Mouse (Mus musculus) heart, postnatal 0 days (tissue): Measurements from ENCODE around the gene Chaf1a. TPM values are rescaled to one million over a fixed set of nuclear protein-coding genes. Genes with fewer than 3 reads are reported as not detected.
A peak's percentile ranks its signal among the peaks of the same experiment; 100 is the strongest.

Experiments
- ATAC-seq: fragments of 200-750 bp; cut with Nextera tagmentation; 2 replicates; pipeline ENCODE4 v1.8.0; 2017; ENCODE audit warnings: low read depth, moderate number of reproducible peaks, moderate library complexity; ENCODE audit not compliant: insufficient read depth
- DNase-seq: peaks from one replicate; pipeline ENCODE4 v3.0.0-alpha.2; 2016; ENCODE audit warnings: low spot score
- H3K27ac ChIP-seq: fragments of 300-500 bp; sonication (generic); 2 replicates; pipeline ENCODE4 v1.5.1; 2014; ENCODE audit warnings: low read depth, mild to moderate bottlenecking
- H3K27me3 ChIP-seq: fragments of 300-500 bp; sonication (generic); 2 replicates; pipeline ENCODE4 v1.6.1; 2014; ENCODE audit warnings: low read length, mixed read lengths; ENCODE audit not compliant: control insufficient read depth, insufficient read depth
- H3K36me3 ChIP-seq: fragments of 300-500 bp; sonication (generic); replicated peaks from 2 replicates; pipeline ENCODE4 v1.6.1; 2014; ENCODE audit warnings: low read length, mixed read lengths; ENCODE audit not compliant: control insufficient read depth, insufficient read depth
- H3K4me1 ChIP-seq: fragments of 300-500 bp; sonication (generic); 2 replicates; pipeline ENCODE4 v1.6.1; 2014; ENCODE audit warnings: antibody characterized with exemption; ENCODE audit not compliant: control insufficient read depth, insufficient read depth
- H3K4me2 ChIP-seq: fragments of 300-500 bp; sonication (generic); 2 replicates; pipeline ENCODE4 v1.6.1; 2014; ENCODE audit warnings: low read depth, mild to moderate bottlenecking, low read length, moderate library complexity
- H3K4me3 ChIP-seq: fragments of 300-500 bp; sonication (generic); 2 replicates; pipeline ENCODE4 v1.5.1; 2014; ENCODE audit warnings: low read depth, low read length
- H3K9ac ChIP-seq: fragments of 300-500 bp; sonication (generic); replicated peaks from 2 replicates; pipeline ENCODE4 v1.6.1; 2014; ENCODE audit warnings: low read depth, low read length, mixed read lengths
- H3K9me3 ChIP-seq: fragments of 300-500 bp; sonication (generic); replicated peaks from 2 replicates; pipeline ENCODE4 v1.6.1; 2016; ENCODE audit warnings: low read length; ENCODE audit not compliant: control insufficient read depth
- CTCF ChIP-seq: IDR thresholded peaks from 2 replicates; pipeline ENCODE4 v1.5.1; 2016; ENCODE audit warnings: antibody characterized with exemption, control low read depth, low read depth
- EP300 ChIP-seq: IDR thresholded peaks from 2 replicates; pipeline ENCODE4 v1.6.1; 2016; ENCODE audit warnings: antibody characterized with exemption, low read depth
- WGBS: fragments of 180-500 bp; shearing (Covaris S2); extraction: QIAGEN DNeasy Blood & Tissue Kit; methylation state at CpG from one replicate; pipeline ENCODE4 v1.1.7; 2014; 5-methylcytosine and 5-hydroxymethylcytosine counted together
- polyA plus RNA-seq: library from polyadenylated mRNA; unstranded; fragments of >200 nt; fragmentation: Nextera tagmentation; extraction: Ambion mirVana; gene quantifications from 2 replicates; pipeline ENCODE4 v1.2.1, GENCODE M21; 2015
- total RNA-seq: library from RNA; depleted of rRNA; stranded (reverse); fragments of >200 nt; gene quantifications from 2 replicates; pipeline ENCODE4 v1.2.3, GENCODE M21; 2014; ENCODE audit warnings: low replicate concordance

Gene Chaf1a
- total and polyA plus RNA-seq, 2 experiments from 2014 or later: 2.8 to 2.9 TPM

DNA sequence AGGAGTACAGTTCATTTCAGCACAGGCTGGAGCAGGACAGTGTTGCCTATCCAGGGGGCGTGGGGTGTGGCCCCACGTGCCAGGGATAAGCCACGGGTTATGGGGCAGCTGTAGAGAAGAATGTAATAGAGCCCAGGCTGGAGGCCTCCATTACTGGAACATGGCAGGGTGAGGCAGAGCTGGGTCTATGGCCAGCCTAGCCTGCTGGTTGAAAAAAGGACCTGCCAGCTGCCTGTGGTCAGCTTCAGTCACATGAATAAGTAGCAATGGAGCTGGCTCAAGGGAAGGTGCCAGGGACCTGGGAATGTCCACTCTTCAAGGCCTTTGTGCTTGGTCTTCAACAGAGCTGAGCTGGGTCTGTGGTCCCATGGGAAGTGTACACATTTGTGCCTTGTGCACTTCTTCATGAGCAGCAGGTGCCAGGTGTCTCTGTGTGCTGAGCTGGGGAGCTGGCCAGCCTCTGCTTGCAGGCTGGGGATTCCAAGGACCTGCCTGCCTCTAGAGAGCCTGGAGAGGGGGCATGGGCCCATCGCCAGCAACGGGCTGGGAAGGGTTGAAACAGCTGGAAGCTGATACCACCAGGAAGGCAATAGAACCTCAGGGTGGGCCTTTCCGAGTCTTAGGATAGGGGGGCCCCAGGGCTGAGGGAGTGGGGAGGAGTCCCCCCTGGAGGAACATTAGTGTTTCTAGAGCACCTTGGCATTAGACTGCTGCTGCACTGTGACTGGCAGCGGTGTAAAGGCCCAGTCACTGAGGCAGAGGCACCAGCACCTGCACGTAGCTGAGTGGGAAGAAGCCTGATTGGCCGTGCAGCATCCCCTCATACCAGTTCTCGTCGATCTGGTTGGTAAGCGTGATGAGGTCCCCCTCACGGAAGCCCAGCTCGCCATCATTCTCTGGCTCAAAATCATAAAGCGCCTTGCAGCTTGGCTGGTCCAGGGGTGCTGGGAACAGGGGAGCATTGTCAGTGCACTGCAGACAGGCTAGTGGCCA lies 23.1 kb upstream of the Chaf1a start:
- no peaks in the 10 kb centered on the region for H3K4me1 ChIP-seq
- no peak overlapping the region for H3K9ac ChIP-seq
- DNase-seq: no peak
- WGBS: 79% methylated on average over 15 of the region's 15 CpGs
- peaks cover 62% of the 10 kb centered on the region for H3K36me3 ChIP-seq
- no peak for ATAC-seq
- no peak overlapping the region for H3K4me2 ChIP-seq
- H3K9me3 ChIP-seq: no peaks in the 10 kb centered on the region
- no peaks in the 10 kb centered on the region for H3K27me3 ChIP-seq
- no peak overlapping the region for H3K27ac ChIP-seq
- no peak for TF ChIP-seq EP300
- TF ChIP-seq CTCF: no peak
- H3K4me3 ChIP-seq: no peak overlapping the region

DNA sequence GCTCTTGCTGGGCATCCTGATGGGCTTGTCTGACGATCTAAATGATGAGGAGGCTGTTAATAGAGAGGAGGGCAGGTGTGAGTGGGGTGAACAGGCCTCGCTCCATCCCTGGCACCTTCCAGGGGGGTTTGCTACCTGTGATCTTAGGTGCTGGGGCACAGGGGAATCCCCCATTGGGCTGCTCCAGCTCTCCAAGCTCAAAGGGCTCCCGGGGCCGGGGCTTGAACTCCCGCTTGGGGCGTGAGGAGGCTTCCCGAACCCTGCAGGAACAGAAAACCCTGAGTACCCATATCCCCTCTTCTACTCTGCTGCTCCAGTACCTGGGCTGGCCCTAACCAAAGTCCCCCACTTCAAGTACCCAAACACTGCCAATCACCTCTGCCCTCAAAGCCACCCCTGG lies 22.4 kb upstream of the Chaf1a start:
- Histone ChIP-seq H3K27ac (no peak overlapping the region), H3K9ac (no peak overlapping the region), H3K4me2 (no peak overlapping the region), H3K36me3 (peaks cover 56% of the 10 kb centered on the region), H3K4me1 (peaks cover 7% of the 10 kb centered on the region), H3K9me3 (no peaks in the 10 kb centered on the region), H3K27me3 (no peaks in the 10 kb centered on the region), H3K4me3 (no peak overlapping the region)
- TF ChIP-seq CTCF (no peak), EP300 (no peak)
- DNase-seq: no peak
- ATAC-seq: no peak
- WGBS: 87% methylated on average over 7 of the region's 7 CpGs

DNA sequence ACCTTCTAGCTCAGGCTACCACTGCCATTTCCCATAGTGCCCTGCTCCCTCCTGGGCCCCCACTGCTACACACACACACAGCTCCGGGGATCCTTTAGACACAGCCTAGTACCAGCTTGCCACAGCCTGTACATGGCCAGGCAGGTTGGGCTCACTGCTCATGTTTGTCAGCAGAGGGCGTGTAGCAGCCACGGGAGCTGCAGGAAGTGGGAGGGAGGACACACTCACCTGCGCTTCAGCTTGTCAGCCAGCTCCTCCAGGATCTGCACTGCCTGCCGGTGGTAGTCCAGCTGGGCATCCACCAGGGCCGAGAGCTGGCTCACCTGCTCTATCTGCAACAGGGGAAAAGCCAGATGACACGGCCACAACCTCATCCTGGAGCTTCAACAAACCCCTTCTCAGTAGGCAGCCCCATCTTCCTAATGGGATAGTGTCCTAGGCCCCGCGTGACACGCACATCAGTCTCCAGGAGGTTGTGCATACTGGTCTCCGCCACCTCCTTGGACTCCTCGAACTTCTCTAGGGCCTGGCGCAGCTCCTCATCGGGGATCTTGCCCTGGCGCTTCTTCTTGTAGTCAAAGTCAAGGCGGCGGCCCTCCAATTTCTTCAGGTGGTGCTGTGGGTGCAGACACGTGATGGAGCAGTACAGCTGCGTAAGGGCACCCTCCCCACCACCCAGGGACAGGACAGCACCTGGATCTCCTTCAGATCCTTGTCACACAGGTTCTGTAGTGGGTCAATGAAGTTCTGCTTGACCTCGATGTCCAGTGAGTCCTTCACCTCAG lies 21.7 kb upstream of the Chaf1a start:
- peak; percentile 32; the same call in 1 of the 2 replicates for ATAC-seq
- no peak for DNase-seq
- 69% methylated on average over 20 of the region's 20 CpGs for WGBS
- Histone ChIP-seq H3K27ac (no peak overlapping the region), H3K9me3 (no peaks in the 10 kb centered on the region), H3K4me2 (no peak overlapping the region), H3K4me3 (no peak overlapping the region), H3K27me3 (no peaks in the 10 kb centered on the region), H3K4me1 (peaks cover 9% of the 10 kb centered on the region), H3K36me3 (peaks cover 51% of the 10 kb centered on the region), H3K9ac (no peak overlapping the region)
- TF ChIP-seq EP300: no peak
- TF ChIP-seq CTCF: peak; percentile 56

DNA sequence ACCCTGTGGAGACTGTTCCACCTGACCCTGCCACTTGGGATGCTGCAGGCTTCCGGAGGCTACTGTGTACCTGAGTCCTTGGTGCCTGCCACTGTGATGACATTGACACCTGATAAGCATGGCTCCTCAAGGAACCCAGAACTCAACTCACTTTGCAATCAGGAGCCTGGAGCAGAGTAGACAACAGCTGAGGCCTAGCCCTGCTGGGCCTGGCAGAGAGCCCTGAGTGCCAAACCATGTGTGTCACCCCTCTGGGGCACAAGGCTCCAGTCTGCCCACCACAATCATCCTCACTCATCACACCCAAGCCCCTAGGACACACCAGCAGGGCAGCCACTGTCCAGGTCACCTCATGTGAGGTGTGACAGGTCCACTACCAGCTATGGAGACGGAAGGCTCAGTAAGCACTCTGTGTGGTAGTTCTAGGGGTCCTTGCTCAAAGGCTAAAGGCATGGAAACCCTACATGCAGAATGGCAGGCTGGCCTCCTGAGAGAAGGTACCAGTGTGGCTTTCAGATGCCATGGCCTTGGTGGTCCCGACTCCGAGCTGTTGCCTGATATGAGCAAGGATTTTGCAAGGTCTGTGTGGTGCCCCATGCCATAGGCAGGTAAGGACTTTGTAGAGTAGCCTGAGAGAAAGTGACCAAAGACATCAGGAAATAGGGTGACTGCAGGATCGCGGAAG lies 19.7 kb upstream of the Chaf1a start:
- 86% methylated on average over 6 of the region's 6 CpGs for WGBS
- H3K4me2 ChIP-seq: no peak overlapping the region
- peaks cover 40% of the 10 kb centered on the region for H3K36me3 ChIP-seq
- ATAC-seq (no peak), DNase-seq (no peak)
- H3K27me3 ChIP-seq: no peaks in the 10 kb centered on the region
- no peak overlapping the region for H3K4me3 ChIP-seq
- TF ChIP-seq CTCF (no peak), EP300 (no peak)
- H3K9me3 ChIP-seq: no peaks in the 10 kb centered on the region
- peak overlapping the region; percentile 8; the same call in 1 of the 2 replicates for H3K27ac ChIP-seq
- H3K9ac ChIP-seq: no peak overlapping the region
- peaks cover 28% of the 10 kb centered on the region for H3K4me1 ChIP-seq

DNA sequence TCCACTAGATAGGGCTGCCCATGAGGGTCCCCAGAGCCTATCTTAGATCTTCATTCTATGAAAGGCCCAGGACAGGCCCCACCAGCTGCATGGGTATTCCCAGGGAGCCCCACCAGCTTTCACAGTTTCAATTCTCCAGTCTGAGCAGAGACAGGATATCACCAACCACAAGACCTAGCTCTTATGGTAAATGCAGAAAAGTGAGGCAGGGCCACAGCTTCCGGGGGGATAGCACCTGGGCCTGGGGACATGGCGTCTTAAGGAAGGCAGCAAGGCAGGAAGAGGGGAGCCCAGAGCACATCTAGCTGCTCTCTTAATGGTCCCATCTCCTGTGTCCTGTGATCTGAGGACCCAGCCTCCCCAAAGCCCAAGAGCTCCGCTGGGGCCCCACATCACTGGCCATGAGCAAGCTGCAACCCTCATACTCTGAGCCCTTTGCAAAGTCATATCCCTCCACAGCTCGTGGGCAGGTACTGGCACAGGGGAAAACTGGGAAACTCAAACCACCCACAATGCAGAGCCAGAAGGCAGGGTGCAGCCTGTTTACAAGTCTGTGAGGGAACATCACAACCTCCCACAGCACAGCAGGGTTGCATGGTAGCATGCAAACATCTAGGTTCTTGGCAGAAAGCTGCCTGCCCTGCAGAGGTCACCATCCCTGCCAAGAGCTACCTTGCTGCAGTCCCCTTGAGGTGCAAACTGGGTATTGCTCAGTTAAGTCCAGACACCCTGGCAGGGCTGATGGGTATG lies 18.9 kb upstream of the Chaf1a start:
- TF ChIP-seq CTCF: no peak
- TF ChIP-seq EP300: no peak
- Histone ChIP-seq H3K4me2 (no peak overlapping the region), H3K27me3 (no peaks in the 10 kb centered on the region), H3K4me3 (no peak overlapping the region), H3K4me1 (peaks cover 36% of the 10 kb centered on the region), H3K9ac (no peak overlapping the region), H3K36me3 (peaks cover 32% of the 10 kb centered on the region), H3K27ac (peak overlapping the region; percentile 16; the same call in 1 of the 2 replicates), H3K9me3 (no peaks in the 10 kb centered on the region)
- ATAC-seq (no peak), DNase-seq (no peak)
- 85% methylated on average over 4 of the region's 4 CpGs for WGBS
